Mouse (Mus musculus): ENCODE results near the gene Med20. TPM values are rescaled to one million over a fixed set of nuclear protein-coding genes. Genes with fewer than 3 reads are reported as not detected.

Med20 gene
- polyA plus RNA-seq (2017; shearing (Covaris generic)), result 42.6 TPM

GRCm38 (mm10) chr17:47610849-47611660 lies at the start of gene Med20, which contains the start of the genes Bysl and Gm20517:
TSS of gene Med20 (plus strand) at chr17:47611582.
TSS of gene Bysl (minus strand) at chr17:47611492.
TSS of gene Gm20517 (plus strand) at chr17:47611589.

GRCm38 (mm10) chr17:47630678-47631065 lies 19.3 kb downstream of the Med20 start, which contains the start of gene Usp49:
TSS of gene Usp49 (plus strand) at chr17:47630690.

Other genes with a start within 250 kb of the Med20 start
- 29.5 TPM for gene Mrps10, start 242.7 kb upstream of the Med20 start, polyA plus RNA-seq (2017; shearing (Covaris generic))
- 1.3 TPM for gene Guca1b, start 226.2 kb upstream of the Med20 start, polyA plus RNA-seq (2017; shearing (Covaris generic))
- gene Guca1a, start 211.0 kb upstream of the Med20 start, polyA plus RNA-seq (2017; shearing (Covaris generic)), result not detected
- not detected for gene AI661453, start 175.0 kb upstream of the Med20 start, polyA plus RNA-seq (2017; shearing (Covaris generic))
- not detected for gene 1700001C19Rik, start 174.2 kb upstream of the Med20 start, polyA plus RNA-seq (2017; shearing (Covaris generic))
- 76.8 TPM for gene Taf8, start 109.3 kb upstream of the Med20 start, polyA plus RNA-seq (2017; shearing (Covaris generic))
- 288 TPM for gene Ccnd3, start 106.5 kb upstream of the Med20 start, polyA plus RNA-seq (2017; shearing (Covaris generic))
- 15.7 TPM for gene Bysl, start 90 bp upstream of the Med20 start, polyA plus RNA-seq (2017; shearing (Covaris generic))
- gene Gm20517, start within 50 bp of the Med20 start, polyA plus RNA-seq (2017; shearing (Covaris generic)), result 3.2 TPM
- gene Usp49, start 19.1 kb downstream of the Med20 start, polyA plus RNA-seq (2017; shearing (Covaris generic)), result 2.6 TPM
- gene Tomm6, start 76.8 kb downstream of the Med20 start, polyA plus RNA-seq (2017; shearing (Covaris generic)), result 199 TPM
- gene Frs3, start 77.4 kb downstream of the Med20 start, polyA plus RNA-seq (2017; shearing (Covaris generic)), result 2.0 TPM
- gene Gm21981, start 82.9 kb downstream of the Med20 start, polyA plus RNA-seq (2017; shearing (Covaris generic)), result not detected
- gene Prickle4, start 83.2 kb downstream of the Med20 start, polyA plus RNA-seq (2017; shearing (Covaris generic)), result not detected
- not detected for gene Pgc, start 115.3 kb downstream of the Med20 start, polyA plus RNA-seq (2017; shearing (Covaris generic))
- 26.9 TPM for gene Tfeb, start 125.4 kb downstream of the Med20 start, polyA plus RNA-seq (2017; shearing (Covaris generic))
- gene Mdfi, start 223.1 kb downstream of the Med20 start, polyA plus RNA-seq (2017; shearing (Covaris generic)), result not detected